Comparison of ENCODE assay signal across 7 mouse cellular contexts in genomic region chr1:33742903-33743302, GRCm38 (mm10). TPM values are rescaled to one million over a fixed set of nuclear protein-coding genes. Genes with fewer than 3 reads are reported as not detected.
DNase-seq lines count a peak whose midpoint lies in the region; ATAC-seq and TF ChIP-seq lines count a peak whose summit lies in the region.

No protein-coding gene starts in this region.

- H3K36me3 ChIP-seq in CH12.LX (replicated peaks in 1 of 2; ENCODE audit: control insufficient read depth in 1 of 2, insufficient read depth in 1 of 2, low read length in 1 of 2), result peaks cover 57 to 83% of the 10 kb centered on the region in 2 experiments
- peaks cover 10% of the 10 kb centered on the region; the same call in 1 of the 2 replicates for H3K36me3 ChIP-seq in intestine, embryonic 16.5 days (ENCODE audit: control insufficient read depth, insufficient read depth, low read length)
- peaks cover 2% of the 10 kb centered on the region; the same call in 1 of the 2 replicates for H3K36me3 ChIP-seq in neural tube, embryonic 11.5 days (ENCODE audit: control insufficient read depth, insufficient read depth, low read length)

- H3K4me2 ChIP-seq in CH12.LX (ENCODE audit: insufficient read depth, low read depth, poor library complexity, severe bottlenecking), result no peak overlapping the region
- no peak overlapping the region for H3K4me2 ChIP-seq in intestine, embryonic 16.5 days (ENCODE audit: low read depth, low read length)
- H3K4me2 ChIP-seq in neural tube, embryonic 11.5 days (ENCODE audit: low read depth), result no peak overlapping the region

- TF ChIP-seq POLR2A in CH12.LX (IDR thresholded peaks at IDR 0.05; ENCODE audit: low read depth, low read length), result 0 out of 2 replicates have a peak, but pooled peaks have one; percentile 20

- peak; percentile 78 for TF ChIP-seq CTCF in layer of hippocampus, adult 2 months (conservative IDR thresholded peaks at IDR 0.05)
- peak; percentile 76 to 79 for TF ChIP-seq CTCF in CH12.LX (conservative IDR thresholded peaks at IDR 0.05 in 1 of 2, IDR thresholded peaks at IDR 0.05 in 1 of 2; ENCODE audit: low read depth in 2 of 2, low read length in 2 of 2)

- no peak overlapping the region for H3K27ac ChIP-seq in layer of hippocampus, adult 2 months
- H3K27ac ChIP-seq in CH12.LX (ENCODE audit: insufficient read depth, low read depth), result no peak overlapping the region
- no peak overlapping the region for H3K27ac ChIP-seq in intestine, embryonic 16.5 days (ENCODE audit: low read length)
- no peak overlapping the region for H3K27ac ChIP-seq in neural tube, embryonic 11.5 days (ENCODE audit: low read depth, low read length)

- TF ChIP-seq EP300 in CH12.LX (IDR thresholded peaks at IDR 0.05; ENCODE audit: low read length), result no peak

- dilution Hi-C loops in CH12.LX (cut with MboI; ENCODE audit: extremely low pct_ligation_motif_present, extremely low pct_unique_long_range_greater_than_20kb, low sequenced_read_pairs), result no loop called here

- no peaks in the 10 kb centered on the region; the same call in 1 of the 2 replicates for H3K79me2 ChIP-seq in CH12.LX (replicated peaks; ENCODE audit: control insufficient read depth, extremely low read depth, insufficient read depth, poor library complexity, severe bottlenecking)

- peaks cover 0 to 5% of the 10 kb centered on the region in 2 experiments; a peak in 1 of 4 replicates for H3K4me1 ChIP-seq in CH12.LX (ENCODE audit: control insufficient read depth in 1 of 2, insufficient read depth in 2 of 2)
- H3K4me1 ChIP-seq in intestine, embryonic 16.5 days (ENCODE audit: control insufficient read depth, insufficient read depth, low read length), result no peaks in the 10 kb centered on the region
- H3K4me1 ChIP-seq in neural tube, embryonic 11.5 days (ENCODE audit: control insufficient read depth, insufficient read depth, low read length), result no peaks in the 10 kb centered on the region

- no peaks in the 10 kb centered on the region for H3K27me3 ChIP-seq in CH12.LX (replicated peaks)
- no peaks in the 10 kb centered on the region for H3K27me3 ChIP-seq in intestine, embryonic 16.5 days (replicated peaks; ENCODE audit: control insufficient read depth, insufficient read depth, low read length)
- H3K27me3 ChIP-seq in neural tube, embryonic 11.5 days (ENCODE audit: control insufficient read depth, insufficient read depth, low read length), result no peaks in the 10 kb centered on the region

- no peak for DNase-seq in layer of hippocampus, adult 2 months (ENCODE audit: low spot score in 2 of 2)
- no peak for DNase-seq in layer of hippocampus, adult 9-10 months (ENCODE audit: low spot score)
- DNase-seq in CH12.LX (ENCODE audit: extremely low read depth), result peak; percentile 51
- peak; percentile 52 for DNase-seq in WW6 (ENCODE audit: low read depth, low spot score)
- DNase-seq in neural tube, embryonic 11.5 days (ENCODE audit: low spot score), result peak; percentile 39
- no peak for DNase-seq in T-cell, adult 2 months (ENCODE audit: low spot score)

- WGBS in intestine, embryonic 16.5 days, result 23% methylated on average over 8 of the region's 8 CpGs
- WGBS in neural tube, embryonic 11.5 days, result 24% methylated on average over 8 of the region's 8 CpGs

- in situ Hi-C loops in CH12.LX (cut with MboI; ENCODE audit: low pct_ligation_motif_present, low pct_unique_long_range_greater_than_20kb, low sequenced_read_pairs), result loop anchor here (10.0 kb wide), 1 partner anchor 58 kb away; no protein-coding TSS in a partner anchor

- ATAC-seq in intestine, embryonic 16.5 days, result peak; percentile 56; the same call in 1 of the 2 replicates
- ATAC-seq in neural tube, embryonic 11.5 days (ENCODE audit: insufficient read depth, low FRiP score, low TSS enrichment), result no peak

- no peak overlapping the region for H3K4me3 ChIP-seq in layer of hippocampus, adult 2 months
- H3K4me3 ChIP-seq in CH12.LX (replicated peaks in 1 of 3; ENCODE audit: low read depth in 2 of 3, low read length in 2 of 3, poor library complexity in 1 of 3), result no peak overlapping the region
- no peak overlapping the region for H3K4me3 ChIP-seq in intestine, embryonic 16.5 days (ENCODE audit: low read length)
- H3K4me3 ChIP-seq in neural tube, embryonic 11.5 days (ENCODE audit: low read depth, low read length), result no peak overlapping the region

- no peaks in the 10 kb centered on the region for H3K9me3 ChIP-seq in CH12.LX (replicated peaks; ENCODE audit: low read length)
- no peaks in the 10 kb centered on the region for H3K9me3 ChIP-seq in intestine, embryonic 16.5 days (ENCODE audit: control insufficient read depth, low read length)
- H3K9me3 ChIP-seq in neural tube, embryonic 11.5 days (ENCODE audit: control insufficient read depth, low read length), result no peaks in the 10 kb centered on the region

- peak; percentile 25 for TF ChIP-seq RAD21 in CH12.LX (IDR thresholded peaks at IDR 0.05; ENCODE audit: low read depth, low read length)

- no peak overlapping the region for H3K9ac ChIP-seq in CH12.LX (ENCODE audit: insufficient read depth, low read depth)
- H3K9ac ChIP-seq in intestine, embryonic 16.5 days (ENCODE audit: low read depth, low read length), result no peak overlapping the region
- no peak overlapping the region for H3K9ac ChIP-seq in neural tube, embryonic 11.5 days (ENCODE audit: low read length)

TF ChIP-seq in CH12.LX, 34 proteins besides CTCF, POLR2A, EP300 and RAD21:
- TF ChIP-seq E2F4 (IDR thresholded peaks at IDR 0.05; ENCODE audit: insufficient replicate concordance, low read depth, low read length), result no peak
- no peak for TF ChIP-seq GABPA (IDR thresholded peaks at IDR 0.05; ENCODE audit: insufficient replicate concordance, low read depth, low read length)
- no peak for TF ChIP-seq NELFE (IDR thresholded peaks at IDR 0.05; ENCODE audit: low read depth, low read length)
- TF ChIP-seq HCFC1 (IDR thresholded peaks at IDR 0.05; ENCODE audit: low read depth, low read length), result no peak
- TF ChIP-seq CHD2 (IDR thresholded peaks at IDR 0.05; ENCODE audit: low read length), result no peak
- TF ChIP-seq TCF12 (IDR thresholded peaks at IDR 0.05; ENCODE audit: low read depth, low read length), result no peak
- TF ChIP-seq MAFK (IDR thresholded peaks at IDR 0.05; ENCODE audit: insufficient replicate concordance, low read length), result no peak
- TF ChIP-seq JUND (conservative IDR thresholded peaks at IDR 0.05; ENCODE audit: low read depth, low read length), result no peak
- TF ChIP-seq ZNF384 (IDR thresholded peaks at IDR 0.05; ENCODE audit: low read depth, low read length), result no peak
- no peak for TF ChIP-seq USF2 (conservative IDR thresholded peaks at IDR 0.05; ENCODE audit: low read depth, low read length)
- peak; percentile 61; the same call in 1 of the 2 replicates for TF ChIP-seq POLR2AphosphoS2 (IDR thresholded peaks at IDR 0.05; ENCODE audit: low read depth, low read length)
- TF ChIP-seq MAX (IDR thresholded peaks at IDR 0.05; ENCODE audit: low read length), result no peak
- TF ChIP-seq ETS1 (conservative IDR thresholded peaks at IDR 0.05; ENCODE audit: low read depth, low read length), result no peak
- TF ChIP-seq USF1 (IDR thresholded peaks at IDR 0.05; ENCODE audit: low read depth, low read length), result no peak
- TF ChIP-seq TBP (conservative IDR thresholded peaks at IDR 0.05; ENCODE audit: low read depth, low read length), result 0 out of 2 replicates have a peak, but pooled peaks have one; percentile 21
- TF ChIP-seq MAZ (IDR thresholded peaks at IDR 0.05; ENCODE audit: low read depth, low read length), result no peak
- no peak for TF ChIP-seq ELF1 (IDR thresholded peaks at IDR 0.05; ENCODE audit: low read depth, low read length)
- no peak for TF ChIP-seq SIN3A (IDR thresholded peaks at IDR 0.05; ENCODE audit: low read length)
- no peak for TF ChIP-seq PAX5 (IDR thresholded peaks at IDR 0.05; ENCODE audit: low read length)
- peak; percentile 79 for TF ChIP-seq SMC3 (IDR thresholded peaks at IDR 0.05; ENCODE audit: low read depth, low read length)
- TF ChIP-seq NRF1 (IDR thresholded peaks at IDR 0.05; ENCODE audit: low read depth, low read length), result no peak
- no peak for TF ChIP-seq RCOR1 (conservative IDR thresholded peaks at IDR 0.05; ENCODE audit: low read depth, low read length)
- TF ChIP-seq ZKSCAN1 (IDR thresholded peaks at IDR 0.05; ENCODE audit: borderline replicate concordance, low read depth, low read length), result no peak
- TF ChIP-seq BHLHE40 (IDR thresholded peaks at IDR 0.05; ENCODE audit: low read depth, low read length), result no peak
- no peak for TF ChIP-seq JUN (IDR thresholded peaks at IDR 0.05; ENCODE audit: insufficient read depth, low read depth, low read length)
- no peak for TF ChIP-seq IRF4 (IDR thresholded peaks at IDR 0.05; ENCODE audit: low read depth, low read length)

RNA-seq across cellular contexts. Expression of gene Bag2, which starts 14.7 kb away (rescaled TPM):
- 10 to 100 TPM in 1 of 2 experiments, 1 to 10 TPM in 1; 9.8 to 10.1 TPM for total RNA-seq in layer of hippocampus, adult 2 months (2021)
- total RNA-seq in CH12.LX (2012; rRNA removed), result 51.1 and 54.8 TPM in 2 replicates
- total RNA-seq in CH12.LX (2014; rRNA removed), result 73.5 and 81.7 TPM in 2 replicates
- 62.1 and 64.4 TPM in 2 replicates for polyA plus RNA-seq in CH12.LX (2012; ENCODE audit: insufficient read length, low read depth)
- 44.6 and 56.6 TPM in 2 replicates for polyA plus RNA-seq in intestine, embryonic 16.5 days (2015; fragmentation: Nextera tagmentation; extraction: Ambion mirVana)
- polyA plus RNA-seq in neural tube, embryonic 11.5 days (2014; fragmentation: Nextera tagmentation; extraction: Ambion mirVana), result 28.5 and 29.5 TPM in 2 replicates

RNA-seq across cellular contexts. Expression of gene Rab23, which starts 23.2 kb away (rescaled TPM):
- total RNA-seq in layer of hippocampus, adult 2 months (2021), result 10 to 100 TPM; 22.6 to 28.4 TPM
- total RNA-seq in CH12.LX (2012; rRNA removed), result 5.8 and 5.9 TPM in 2 replicates
- 5.0 and 6.7 TPM in 2 replicates for total RNA-seq in CH12.LX (2014; rRNA removed)
- 16.8 and 17.6 TPM in 2 replicates for polyA plus RNA-seq in CH12.LX (2012; ENCODE audit: insufficient read length, low read depth)
- polyA plus RNA-seq in intestine, embryonic 16.5 days (2015; fragmentation: Nextera tagmentation; extraction: Ambion mirVana), result 16.3 and 16.9 TPM in 2 replicates
- polyA plus RNA-seq in neural tube, embryonic 11.5 days (2014; fragmentation: Nextera tagmentation; extraction: Ambion mirVana), result 26.2 and 27.5 TPM in 2 replicates

Comparison
In these comparisons a context has a peak if more than half of its experiments do, and no peak if none do; other contexts are left out.
1. DNase-seq: peak in CH12.LX (single experiment), WW6 (single experiment) and neural tube, embryonic 11.5 days (single experiment); none in layer of hippocampus, adult 2 months (0 of 2), layer of hippocampus, adult 9-10 months (single experiment) and T-cell, adult 2 months (single experiment).